Mouse (Mus musculus) gastrocnemius, postnatal 4 days (tissue): Measurements from ENCODE around the gene Dnaaf5. TPM values are rescaled to one million over a fixed set of nuclear protein-coding genes. Genes with fewer than 3 reads are reported as not detected.

ENCODE experiments used
- DNase-seq, 2 experiments: peaks; one replicate each; pipeline ENCODE4 v3.0.0; 2021 to 2022; ENCODE audit warnings: low spot score in 2 of 2, mixed read lengths in 2 of 2
- long read RNA-seq, 2 experiments: library from polyadenylated mRNA; stranded (forward); transcript quantifications; one replicate each; pipeline ENCODE4 v2.0.0; 2021
- total RNA-seq, 2 experiments: library from RNA; stranded (reverse); gene quantifications; 2 replicates each; pipeline ENCODE4 v1.2.3; 2021

Dnaaf5 gene
- 10 to 100 TPM; 10.3 to 10.4 TPM for total RNA-seq
- long read RNA-seq, experiment 1, transcript Dnaaf5-201 (13 exons, 3,450 nt) = major isoform, 21 of 26 reads
- long read RNA-seq, experiment 1, partial matches to known transcripts = 1 of 26 reads
- long read RNA-seq, experiment 1, other reads (novel, unspliced or antisense) = 4 of 26 reads
- long read RNA-seq, experiment 2, transcript Dnaaf5-201 (13 exons, 3,450 nt) = major isoform, 23 of 27 reads
- long read RNA-seq, experiment 2, partial matches to known transcripts = 2 of 27 reads
- long read RNA-seq, experiment 2, other reads (novel, unspliced or antisense) = 2 of 27 reads

DNA sequence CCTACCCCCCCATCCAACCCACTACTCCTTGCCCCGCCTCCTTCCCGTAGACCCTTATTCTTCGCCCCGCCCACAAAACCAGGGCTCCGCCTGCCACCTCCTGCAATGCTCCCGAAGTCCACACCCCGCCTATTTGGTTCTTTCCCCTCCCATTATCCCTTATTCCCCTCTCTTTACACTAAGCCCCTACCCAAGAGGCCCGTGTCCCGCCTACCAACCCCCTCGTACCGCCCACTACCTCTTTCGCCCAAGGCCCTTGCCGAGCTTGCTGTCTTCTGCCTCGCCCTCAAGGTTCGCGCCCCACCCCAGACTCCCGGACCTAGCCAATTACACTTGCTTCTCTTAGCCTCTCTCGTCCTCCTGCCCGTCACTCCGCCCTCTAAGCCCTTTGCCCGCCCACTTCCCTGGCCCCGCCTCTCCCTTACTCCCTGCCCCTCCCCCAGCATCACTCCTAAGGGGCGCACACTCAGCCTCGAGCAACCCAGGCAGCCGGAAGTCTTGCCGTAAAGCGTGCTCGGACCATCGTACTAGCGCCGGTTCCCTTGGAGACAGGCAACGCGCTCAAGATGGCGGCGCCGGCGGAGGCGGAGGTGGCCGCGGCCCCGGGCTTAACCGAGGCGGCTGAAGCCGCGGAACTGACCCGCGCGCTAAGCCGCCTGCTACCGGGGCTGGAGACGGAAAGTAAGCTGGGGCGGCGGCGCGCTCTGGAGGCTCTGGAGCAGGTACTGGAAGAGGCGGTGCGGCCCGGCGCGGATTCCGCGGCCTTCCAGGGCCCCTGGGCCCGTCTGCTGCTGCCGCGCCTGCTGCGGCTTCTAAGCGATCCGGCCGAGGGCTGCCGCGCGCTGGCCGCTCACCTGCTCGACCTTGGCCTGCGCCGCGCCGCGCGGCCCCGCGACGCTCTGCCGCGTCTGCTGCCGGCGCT lies at the start of gene Dnaaf5, which contains the start of gene Prkar1b:
TSS of gene Dnaaf5 (plus strand) at position 543 of the 922 bp plus-strand sequence.
TSS of gene Prkar1b (minus strand) at position 321 of the 922 bp plus-strand sequence.
- DNase-seq = peak; percentile 91 to 95

DNA sequence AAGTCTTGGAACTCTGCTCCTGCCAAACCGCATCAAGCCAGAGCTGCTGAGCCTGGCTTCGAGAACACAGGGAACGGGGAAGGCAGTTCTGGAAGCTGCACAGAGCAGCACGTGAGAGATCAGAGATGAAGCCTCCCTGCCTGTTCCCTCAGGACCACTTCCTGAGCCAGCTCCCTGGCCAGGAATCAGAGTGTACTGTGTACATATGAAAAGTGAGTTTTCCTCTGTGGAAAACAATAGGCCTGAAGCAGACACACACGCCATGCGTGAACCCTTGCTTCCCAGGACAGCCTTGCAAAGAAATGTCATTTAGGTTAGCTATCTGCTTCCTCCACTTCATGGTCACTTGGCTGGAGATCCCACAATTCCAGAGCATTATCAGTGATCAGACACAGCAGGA lies 48.2 kb upstream of the Dnaaf5 start:
- DNase-seq = peak in 1 of 2 experiments; percentile 26

DNA sequence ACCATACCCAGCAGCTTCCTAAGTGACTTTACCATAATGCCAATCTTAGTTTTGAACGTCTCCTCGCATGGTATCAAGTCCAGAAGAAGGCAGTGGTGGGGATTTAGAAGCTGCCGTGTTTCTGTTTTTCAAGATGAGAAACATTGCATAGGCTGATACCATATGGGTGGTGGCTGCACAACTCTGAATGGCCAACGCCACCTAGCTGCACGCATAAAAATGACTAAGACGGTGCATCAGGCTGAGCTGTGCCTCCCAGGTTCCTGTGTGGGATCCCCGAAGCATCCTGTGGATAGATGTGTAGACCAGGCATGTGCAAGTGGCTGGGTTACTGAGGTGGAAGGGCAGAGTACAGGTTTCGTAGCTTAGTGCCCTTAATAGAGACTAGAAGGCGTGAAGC lies 42.2 kb upstream of the Dnaaf5 start:
- DNase-seq = no peak

DNA sequence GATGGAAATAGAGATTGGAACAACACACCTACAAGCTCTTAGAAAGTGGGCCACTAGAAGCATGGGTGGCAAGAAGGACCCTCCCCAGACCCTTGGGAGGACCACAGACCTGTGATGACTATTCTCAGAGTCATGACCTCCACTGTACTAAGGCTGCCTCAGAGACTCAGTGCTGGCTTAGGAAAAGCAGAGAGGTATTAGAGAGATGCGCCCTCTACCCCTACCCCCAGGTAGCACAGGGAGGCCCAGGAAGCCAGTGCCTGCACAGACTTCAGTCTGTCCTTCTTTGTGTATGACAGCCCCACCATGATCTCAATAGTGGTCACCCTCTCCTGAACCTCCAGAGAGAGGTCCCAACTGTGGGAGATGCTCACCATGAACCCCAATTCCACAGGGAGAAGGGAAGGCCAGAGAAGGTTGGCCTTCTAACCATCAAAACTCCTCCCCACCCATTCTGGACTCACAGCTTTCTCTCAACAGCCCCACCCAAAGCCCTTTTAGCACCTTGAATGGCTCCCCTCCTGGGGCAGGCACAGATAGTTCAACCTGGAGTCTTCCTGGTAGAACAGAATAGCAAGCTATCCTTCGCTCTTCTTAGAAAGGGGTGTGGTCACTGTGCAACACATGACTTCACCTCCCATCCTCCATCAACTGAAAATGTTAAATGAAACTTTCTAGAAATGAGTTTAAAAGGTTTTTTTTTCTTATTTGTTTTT lies 39.7 kb upstream of the Dnaaf5 start:
- DNase-seq = no peak

DNA sequence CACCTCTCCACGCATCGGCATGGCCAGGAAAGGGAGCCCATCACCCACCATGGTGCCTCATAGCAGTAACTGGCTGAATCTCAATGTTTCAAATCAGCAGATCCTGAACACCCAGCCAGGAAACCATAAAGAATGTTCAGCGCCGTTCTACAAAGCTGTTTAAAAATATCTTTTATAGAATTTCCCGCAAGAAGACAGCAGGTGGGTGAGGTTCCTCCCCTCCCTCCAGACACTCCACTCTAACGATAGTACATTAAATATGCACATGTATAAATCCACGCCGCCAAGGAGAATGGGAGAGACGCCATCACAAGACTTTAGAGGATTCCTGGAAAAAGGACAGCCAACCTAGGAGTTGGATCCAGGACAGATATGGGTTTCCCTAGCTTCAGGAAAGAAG lies 38.0 kb upstream of the Dnaaf5 start:
- DNase-seq = no peak

DNA sequence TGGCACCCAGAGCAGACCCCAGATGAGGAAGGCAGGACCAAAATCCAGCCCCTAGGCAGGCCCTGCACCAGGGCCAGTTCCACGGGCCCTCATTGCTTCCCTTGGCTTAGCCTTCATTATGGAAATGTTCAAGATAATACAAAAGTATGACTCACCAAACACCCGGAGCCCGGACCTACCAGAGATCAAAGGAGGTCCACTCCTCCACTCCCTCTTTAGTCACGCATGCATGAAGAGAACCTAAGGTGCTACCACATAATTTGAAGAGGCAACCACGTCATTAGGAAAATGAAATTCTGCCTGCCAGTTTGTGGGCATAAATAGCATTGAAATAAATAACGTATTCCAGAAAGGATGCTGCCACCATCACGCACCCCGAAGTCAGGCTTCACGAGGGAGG lies 37.6 kb upstream of the Dnaaf5 start:
- no peak for DNase-seq

DNA sequence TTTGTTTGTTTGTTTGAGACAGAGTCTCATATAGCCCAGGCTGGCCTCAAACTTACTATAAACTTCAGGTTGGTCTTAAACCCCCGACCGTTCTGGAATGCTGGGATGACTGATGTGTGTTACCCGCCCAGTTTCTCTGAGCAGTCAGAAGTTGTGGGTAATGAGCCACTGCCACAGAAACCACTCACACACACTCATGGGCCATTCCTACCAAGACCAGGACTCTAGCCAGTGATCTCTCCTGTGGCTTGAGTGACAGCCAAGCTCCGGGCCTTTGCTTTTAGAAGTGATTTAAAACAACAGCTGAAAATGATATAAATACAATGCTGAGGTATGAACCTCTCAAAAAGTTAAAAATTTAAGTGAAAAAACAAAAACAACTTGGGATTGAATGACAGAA lies 35.1 kb upstream of the Dnaaf5 start:
- no peak for DNase-seq

DNA sequence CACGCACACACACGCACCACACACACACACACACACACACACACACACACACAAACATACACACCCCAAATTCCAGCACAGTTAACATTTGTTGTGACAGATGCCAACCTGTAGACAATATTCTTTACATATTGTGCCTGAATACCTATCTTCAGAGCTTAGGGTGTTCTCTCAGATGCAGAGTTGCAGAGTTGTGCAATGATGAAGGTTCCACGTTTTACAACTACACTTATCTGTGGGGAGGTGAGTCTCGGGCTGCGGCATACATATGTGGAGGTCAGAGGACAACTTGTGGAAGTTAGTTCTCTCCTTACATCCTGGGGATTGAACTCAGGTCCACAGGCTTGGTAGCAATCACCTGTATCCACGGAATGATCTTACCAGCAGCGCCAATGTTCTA lies 34.5 kb upstream of the Dnaaf5 start:
- DNase-seq = no peak

DNA sequence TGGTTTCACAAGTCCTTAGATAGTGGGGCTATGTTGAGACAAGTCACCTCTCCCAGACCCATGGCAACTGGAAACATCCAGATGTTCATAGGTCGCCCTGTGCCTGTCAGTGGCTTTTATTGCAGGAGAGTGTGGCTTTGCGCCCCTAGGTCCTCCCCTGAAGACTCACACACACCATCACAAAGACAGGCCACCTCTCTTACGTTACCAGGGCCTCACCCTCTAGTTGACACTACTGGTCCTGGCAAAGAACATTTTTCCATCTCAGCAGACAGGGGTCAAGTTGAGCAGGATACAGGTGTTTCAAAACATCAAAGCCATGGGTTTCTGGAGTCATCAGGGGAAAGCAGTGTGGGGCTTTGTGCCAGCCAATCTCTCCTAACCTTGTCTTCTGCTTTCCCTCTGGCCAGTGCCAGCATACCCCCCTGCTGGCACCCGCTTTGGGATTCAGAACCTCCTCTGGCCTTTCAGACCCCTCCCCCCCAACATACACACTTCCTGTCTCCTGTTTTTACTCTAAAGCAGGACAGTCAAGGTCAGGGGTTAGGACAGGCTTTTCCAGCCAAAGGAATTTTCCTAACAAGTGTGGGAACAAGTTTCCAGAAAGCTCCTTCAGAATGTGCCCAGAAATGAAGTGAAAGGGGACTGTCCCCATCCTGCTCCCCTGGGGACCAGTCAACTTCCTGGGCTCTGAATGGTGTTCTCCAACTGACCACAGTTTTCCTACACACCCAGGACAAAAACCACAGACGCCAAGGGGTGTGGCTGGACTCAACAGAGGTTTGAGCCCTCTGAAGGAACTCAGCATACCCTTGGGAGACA lies 31.7 kb upstream of the Dnaaf5 start:
- no peak for DNase-seq

DNA sequence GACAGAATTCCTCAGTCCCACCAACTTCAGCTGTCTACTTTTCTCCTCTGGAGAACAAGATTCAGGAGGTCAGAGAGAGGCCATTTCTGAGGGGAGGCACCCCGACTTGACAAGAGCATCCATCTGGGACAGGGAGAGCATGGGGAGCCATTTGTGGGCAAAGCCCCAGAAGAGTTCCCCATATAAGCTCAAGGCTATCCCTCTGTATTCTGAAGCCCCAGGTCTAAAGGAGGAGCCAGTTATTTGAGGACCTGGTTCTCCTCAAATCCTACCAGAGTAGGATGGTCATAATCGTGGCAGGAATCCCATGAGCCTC lies 31.1 kb upstream of the Dnaaf5 start:
- DNase-seq = no peak

DNA sequence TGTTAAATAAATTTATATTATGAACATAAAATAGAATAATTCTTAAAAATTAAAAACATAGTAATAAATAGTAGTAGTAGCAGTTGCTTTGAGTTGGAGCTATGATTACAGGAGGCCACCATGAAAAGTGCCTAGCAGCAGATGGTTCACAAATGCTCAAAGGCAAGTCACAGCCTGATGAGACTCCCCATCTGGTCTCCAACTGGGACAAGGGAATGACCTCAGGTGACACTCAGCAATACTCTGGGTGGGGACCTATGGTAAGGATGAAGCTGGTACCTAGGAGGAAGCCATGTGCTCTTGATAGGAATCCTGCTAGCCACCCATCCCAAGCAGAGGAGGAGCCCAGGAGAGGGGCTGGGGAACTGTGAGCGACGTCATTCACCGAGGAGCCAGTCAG lies 24.3 kb upstream of the Dnaaf5 start:
- no peak for DNase-seq

DNA sequence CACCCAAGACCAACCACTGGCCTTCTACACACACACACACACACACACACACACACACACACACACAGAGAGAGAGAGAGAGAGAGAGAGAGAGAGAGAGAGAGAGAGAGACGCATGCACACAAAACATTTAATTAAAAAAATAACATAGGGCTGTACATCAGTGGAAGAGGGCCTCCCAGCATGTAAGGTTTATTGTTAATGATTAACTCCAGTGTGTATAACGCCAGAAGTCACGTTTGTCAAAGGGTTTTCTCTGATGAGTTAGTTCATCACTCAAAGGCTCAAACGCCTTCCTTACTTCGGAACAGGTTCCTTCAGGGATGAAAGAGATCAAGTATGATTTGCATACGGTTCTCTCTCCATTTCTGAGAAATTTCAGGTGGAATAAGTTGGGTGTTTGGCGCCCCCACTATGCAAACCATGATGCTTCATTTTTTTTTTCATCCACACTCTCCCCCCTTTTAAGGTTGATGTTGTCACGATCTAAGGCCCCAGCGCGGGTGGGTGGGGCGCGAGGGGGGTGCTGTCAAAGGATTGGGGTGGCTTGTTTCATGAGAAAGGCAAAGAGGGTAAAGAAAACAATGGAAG lies 21.5 kb upstream of the Dnaaf5 start:
- DNase-seq = no peak

DNA sequence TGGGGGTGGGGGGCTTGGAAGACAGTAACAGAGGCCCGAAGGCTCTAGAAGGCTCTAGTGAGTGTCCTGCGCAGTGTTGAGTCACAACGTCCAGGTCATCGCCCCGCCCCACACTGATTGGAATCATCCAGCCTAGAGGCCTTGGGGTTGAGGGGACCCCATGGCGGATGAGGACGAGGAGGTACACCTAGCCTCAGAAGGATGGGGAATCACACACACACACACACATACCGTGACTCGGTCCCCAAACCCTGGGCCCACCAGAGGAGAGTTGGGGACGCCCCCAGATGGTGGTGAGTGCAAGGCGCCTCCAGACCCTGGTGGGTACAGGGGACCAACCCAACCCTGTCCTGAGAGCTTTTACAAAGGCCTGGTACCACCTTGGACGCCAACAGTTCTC lies 20.9 kb upstream of the Dnaaf5 start:
- no peak for DNase-seq

DNA sequence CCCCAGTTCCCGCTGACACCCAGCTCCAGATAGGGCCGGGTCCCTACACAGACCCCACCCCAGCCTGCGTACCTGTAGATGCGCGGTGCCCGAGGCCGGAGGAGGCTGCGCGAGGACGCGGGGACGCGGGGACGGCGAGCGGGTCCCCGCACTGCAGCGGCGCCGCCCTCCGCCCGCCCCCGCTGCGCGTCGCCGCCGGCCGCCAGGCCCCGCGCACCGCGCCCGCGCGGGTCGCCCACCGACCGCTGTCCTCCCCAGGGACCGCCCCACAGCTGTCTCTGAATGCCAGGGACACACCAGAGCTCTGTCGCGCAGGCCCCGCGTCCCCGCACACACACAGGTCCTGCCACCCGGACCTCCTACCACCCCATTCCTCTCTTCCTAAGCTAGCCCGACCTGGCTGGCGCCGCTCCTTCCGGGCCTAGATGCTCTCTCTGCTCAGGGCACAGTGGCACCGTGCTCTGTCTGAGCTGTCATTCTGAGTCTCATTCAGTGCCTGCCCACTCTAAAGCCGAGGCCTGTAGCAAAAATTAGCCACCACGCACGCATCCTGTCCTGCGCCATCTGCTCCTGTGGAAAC lies 20.4 kb upstream of the Dnaaf5 start:
- DNase-seq = no peak

DNA sequence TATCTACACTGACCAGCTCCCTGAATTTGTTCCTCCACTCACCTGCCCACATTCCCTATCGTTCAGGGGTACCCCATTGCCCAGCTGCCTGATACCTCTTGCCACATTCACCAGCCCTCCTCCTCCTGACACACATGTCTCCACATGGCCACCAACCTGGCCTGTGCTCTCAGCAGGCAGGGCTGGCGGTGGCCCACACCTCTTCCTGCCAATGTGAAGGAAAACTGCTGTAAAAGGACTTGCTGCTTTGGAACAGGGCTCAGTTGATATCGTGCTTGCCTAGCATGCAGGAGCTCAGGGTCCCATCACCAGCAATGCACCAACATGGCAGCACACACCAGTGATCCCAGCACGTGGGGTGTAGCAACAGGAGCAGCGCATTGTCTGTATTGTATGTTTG lies 19.7 kb upstream of the Dnaaf5 start:
- DNase-seq = no peak

DNA sequence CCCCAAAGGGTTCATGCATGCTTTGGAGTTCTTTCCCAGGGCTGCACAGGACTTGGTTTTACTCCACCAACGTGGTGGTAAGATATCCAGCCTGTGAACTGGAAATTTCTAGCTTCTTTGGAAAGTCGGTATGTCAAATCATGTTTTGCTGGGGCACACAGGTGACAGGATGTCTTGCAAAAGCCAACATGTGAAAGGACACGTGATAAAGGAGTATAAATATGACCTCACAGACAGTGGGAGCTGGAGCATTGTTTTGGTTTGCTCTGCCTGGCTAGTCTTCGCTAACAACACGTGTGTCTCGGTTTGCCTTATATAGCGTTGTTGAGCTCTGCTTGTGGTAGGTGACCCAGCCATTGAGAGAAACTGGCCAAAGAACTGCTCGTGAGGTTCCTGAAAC lies 15.5 kb upstream of the Dnaaf5 start:
- DNase-seq = no peak

DNA sequence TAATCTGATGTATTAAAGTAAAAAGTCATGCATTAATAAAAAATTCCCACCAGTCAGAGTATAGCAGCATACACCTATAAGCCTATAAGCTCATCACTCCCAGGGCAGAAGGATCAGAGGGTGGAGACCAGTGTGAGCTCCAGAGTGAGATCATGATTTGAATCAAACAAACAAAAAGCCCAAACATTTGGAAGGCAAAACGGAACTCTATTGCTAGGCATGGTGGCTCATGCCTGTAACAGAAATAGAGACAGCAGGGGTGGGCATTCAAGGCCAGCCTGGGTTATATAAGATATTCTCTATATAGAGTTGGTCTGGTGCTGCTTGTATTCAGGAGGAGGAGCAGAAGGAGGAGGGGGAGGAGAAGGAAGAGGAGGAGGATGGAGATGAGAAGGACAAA lies 13.7 kb upstream of the Dnaaf5 start:
- DNase-seq = no peak

DNA sequence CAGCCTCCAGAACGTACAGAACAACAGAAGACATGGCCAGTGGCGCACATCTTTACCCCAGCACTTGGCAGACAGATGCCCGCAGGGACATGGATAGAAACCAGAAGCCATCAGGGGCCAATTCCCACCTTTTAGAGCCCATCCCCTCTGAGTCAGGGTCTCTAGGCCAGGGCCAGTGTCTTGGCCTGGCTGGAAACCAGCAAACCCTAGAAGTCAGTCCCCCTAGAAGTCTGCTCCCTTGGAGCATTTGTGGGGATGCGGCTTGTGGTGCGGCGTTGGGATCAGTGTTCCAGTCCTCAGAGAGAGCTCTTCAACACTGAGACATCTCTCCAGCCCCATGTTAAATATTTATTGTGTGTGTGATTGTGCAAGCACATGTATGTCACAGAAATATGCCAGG lies 12.8 kb upstream of the Dnaaf5 start:
- no peak for DNase-seq

DNA sequence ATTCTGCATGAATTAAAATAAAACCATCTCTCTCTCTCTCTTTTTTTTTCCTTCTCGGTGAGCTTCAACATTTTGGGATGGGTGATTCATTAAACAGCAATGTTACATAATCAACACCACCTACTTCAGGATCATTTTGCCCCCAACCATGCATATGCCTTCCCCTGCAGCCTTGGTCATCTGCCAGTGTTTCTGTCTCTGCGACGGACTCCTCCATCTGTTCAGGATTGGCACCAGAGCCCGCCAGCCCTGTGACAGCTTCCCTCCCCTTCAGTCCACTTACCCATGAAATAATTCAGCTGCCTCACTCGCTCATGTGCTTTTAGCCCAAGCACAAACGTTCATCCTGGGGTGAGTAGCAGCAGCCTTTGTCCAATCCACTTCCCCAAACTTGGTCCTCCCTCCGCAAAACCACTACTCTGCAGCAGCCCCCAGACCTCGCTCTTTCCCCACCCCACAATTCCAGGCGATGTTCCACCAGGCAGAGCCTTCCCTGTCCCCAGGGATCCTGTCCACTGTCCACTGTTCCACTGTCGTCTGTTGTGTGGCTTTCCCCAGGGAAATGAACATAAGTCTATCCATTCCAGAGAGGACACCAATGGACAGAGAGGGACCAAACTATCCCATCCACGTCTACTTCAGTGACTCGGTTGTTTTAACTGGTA lies 11.6 kb upstream of the Dnaaf5 start:
- DNase-seq = peak in 1 of 2 experiments; percentile 36
